ENCODE assay signal across 10 mouse cellular contexts in genomic region chr14:124410945-124411344, GRCm38 (mm10).
DNase-seq lines count a peak whose midpoint lies in the region; ATAC-seq lines count a peak whose summit lies in the region.
"Had no signal": no experiment of that assay in that cellular context is flagged by ENCODE, and none has a peak within 500 bp of the region (broad histone marks: within the 10 kb centered on the region; RNA-seq: fewer than 3 reads in every experiment).

No protein-coding gene starts in this region.

- H3K4me2 ChIP-seq in embryonic facial prominence, embryonic 11.5 days (ENCODE audit: low read depth, low read length) = no peak overlapping the region
- no peak overlapping the region for H3K4me2 ChIP-seq in embryonic facial prominence, embryonic 14.5 days (ENCODE audit: low read depth, low read length)
- no peak overlapping the region for H3K4me2 ChIP-seq in heart, embryonic 11.5 days
- H3K4me2 ChIP-seq: hindbrain, embryonic 15.5 days had no signal

- no peak overlapping the region for H3K27ac ChIP-seq in embryonic facial prominence, embryonic 11.5 days (replicated peaks; ENCODE audit: low read depth, low read length)
- H3K27ac ChIP-seq in embryonic facial prominence, embryonic 10.5 days (replicated peaks) = no peak overlapping the region
- H3K27ac ChIP-seq in embryonic facial prominence, embryonic 14.5 days (replicated peaks; ENCODE audit: low read depth, low read length) = no peak overlapping the region
- no peak overlapping the region for H3K27ac ChIP-seq in heart, embryonic 11.5 days (ENCODE audit: low read depth, low read length)
- H3K27ac ChIP-seq: hindbrain, embryonic 15.5 days; macrophage had no signal

- H3K36me3 ChIP-seq in embryonic facial prominence, embryonic 11.5 days (replicated peaks; ENCODE audit: control insufficient read depth, insufficient read depth, low read depth, low read length) = no peaks in the 10 kb centered on the region
- no peaks in the 10 kb centered on the region for H3K36me3 ChIP-seq in embryonic facial prominence, embryonic 10.5 days (replicated peaks)
- no peaks in the 10 kb centered on the region for H3K36me3 ChIP-seq in embryonic facial prominence, embryonic 14.5 days (ENCODE audit: control insufficient read depth, insufficient read depth, low read length)
- no peaks in the 10 kb centered on the region for H3K36me3 ChIP-seq in heart, embryonic 11.5 days (ENCODE audit: control insufficient read depth, insufficient read depth, low read length)
- H3K36me3 ChIP-seq: hindbrain, embryonic 15.5 days had no signal

- no peaks in the 10 kb centered on the region for H3K9me3 ChIP-seq in embryonic facial prominence, embryonic 11.5 days (replicated peaks; ENCODE audit: control insufficient read depth, low read length)
- H3K9me3 ChIP-seq in embryonic facial prominence, embryonic 10.5 days = no peaks in the 10 kb centered on the region
- H3K9me3 ChIP-seq in embryonic facial prominence, embryonic 14.5 days (ENCODE audit: control insufficient read depth, low read length) = no peaks in the 10 kb centered on the region
- no peaks in the 10 kb centered on the region for H3K9me3 ChIP-seq in heart, embryonic 11.5 days (replicated peaks; ENCODE audit: control insufficient read depth, low read length)
- H3K9me3 ChIP-seq: hindbrain, embryonic 15.5 days had no signal

- H3K9ac ChIP-seq in embryonic facial prominence, embryonic 11.5 days (replicated peaks; ENCODE audit: low read length) = no peak overlapping the region
- no peak overlapping the region for H3K9ac ChIP-seq in embryonic facial prominence, embryonic 14.5 days (ENCODE audit: low read depth, low read length)
- H3K9ac ChIP-seq in heart, embryonic 11.5 days (ENCODE audit: low read depth, low read length) = no peak overlapping the region
- H3K9ac ChIP-seq: hindbrain, embryonic 15.5 days had no signal

- intact Hi-C loops in left cerebral cortex, postnatal 14 days (cut with DNase I) = loop anchor here (10.0 kb wide), 1 partner anchor 186 kb away; no protein-coding TSS in a partner anchor
- intact Hi-C loops in left cerebral cortex, postnatal 4 days (cut with DNase I) = no loop called here

- H3K4me3 ChIP-seq in embryonic facial prominence, embryonic 11.5 days (ENCODE audit: low read depth, low read length) = no peak overlapping the region
- H3K4me3 ChIP-seq in embryonic facial prominence, embryonic 10.5 days = no peak overlapping the region
- no peak overlapping the region for H3K4me3 ChIP-seq in embryonic facial prominence, embryonic 14.5 days (ENCODE audit: low read depth, low read length)
- H3K4me3 ChIP-seq in heart, embryonic 11.5 days (ENCODE audit: low read depth, low read length) = no peak overlapping the region
- H3K4me3 ChIP-seq: hindbrain, embryonic 15.5 days had no signal

- H3K27me3 ChIP-seq in embryonic facial prominence, embryonic 11.5 days (ENCODE audit: control insufficient read depth, insufficient read depth, low read length) = no peaks in the 10 kb centered on the region
- H3K27me3 ChIP-seq in embryonic facial prominence, embryonic 10.5 days (replicated peaks; ENCODE audit: low read depth, poor library complexity, severe bottlenecking) = no peaks in the 10 kb centered on the region
- H3K27me3 ChIP-seq in embryonic facial prominence, embryonic 14.5 days (replicated peaks; ENCODE audit: control insufficient read depth, insufficient read depth, low read length) = no peaks in the 10 kb centered on the region
- H3K27me3 ChIP-seq in heart, embryonic 11.5 days (ENCODE audit: control insufficient read depth, insufficient read depth, low read length) = no peaks in the 10 kb centered on the region
- H3K27me3 ChIP-seq: hindbrain, embryonic 15.5 days had no signal

- peak; percentile 66 for DNase-seq in embryonic facial prominence, embryonic 11.5 days (ENCODE audit: low spot score)
- no peak for DNase-seq in embryonic facial prominence, embryonic 10.5 days (ENCODE audit: low spot score)
- DNase-seq in left cerebral cortex, postnatal 14 days (ENCODE audit: low spot score in 2 of 2) = peak; percentile 52 to 53
- no peak for DNase-seq in left cerebral cortex, postnatal 4 days
- peak; percentile 6 for DNase-seq in MN1 (ENCODE audit: low spot score)
- DNase-seq in embryonic facial prominence, embryonic 14.5 days (ENCODE audit: low spot score) = peak; percentile 12
- DNase-seq in lung, postnatal 10 days = no peak

- 0% methylated on average over 1 of the region's 1 CpGs for WGBS in embryonic facial prominence, embryonic 11.5 days
- 0% methylated on average over 1 of the region's 1 CpGs for WGBS in embryonic facial prominence, embryonic 10.5 days
- 0% methylated on average over 1 of the region's 1 CpGs for WGBS in embryonic facial prominence, embryonic 14.5 days
- 0% methylated on average over 1 of the region's 1 CpGs for WGBS in heart, embryonic 11.5 days (ENCODE audit: insufficient replicate concordance)

- ATAC-seq in embryonic facial prominence, embryonic 11.5 days (replicated peaks; ENCODE audit: insufficient number of reproducible peaks, low FRiP score, low TSS enrichment, low read depth) = no peak
- no peak for ATAC-seq in embryonic facial prominence, embryonic 14.5 days (ENCODE audit: low read depth)
- ATAC-seq in heart, embryonic 11.5 days (replicated peaks; ENCODE audit: insufficient number of reproducible peaks, low FRiP score, low TSS enrichment) = no peak

- H3K4me1 ChIP-seq in embryonic facial prominence, embryonic 11.5 days (ENCODE audit: control insufficient read depth, insufficient read depth, low read length) = no peaks in the 10 kb centered on the region
- no peaks in the 10 kb centered on the region for H3K4me1 ChIP-seq in embryonic facial prominence, embryonic 10.5 days
- H3K4me1 ChIP-seq in embryonic facial prominence, embryonic 14.5 days (ENCODE audit: control insufficient read depth, insufficient read depth, low read length) = no peaks in the 10 kb centered on the region
- no peaks in the 10 kb centered on the region for H3K4me1 ChIP-seq in heart, embryonic 11.5 days (ENCODE audit: control insufficient read depth, insufficient read depth, low read length)
- H3K4me1 ChIP-seq: hindbrain, embryonic 15.5 days had no signal

Comparison
In these comparisons a context has a peak if more than half of its experiments do, and no peak if none do; other contexts are left out.
1. DNase-seq: peak in embryonic facial prominence, embryonic 11.5 days (single experiment), left cerebral cortex, postnatal 14 days (2 of 2), MN1 (single experiment) and embryonic facial prominence, embryonic 14.5 days (single experiment); none in embryonic facial prominence, embryonic 10.5 days (single experiment), left cerebral cortex, postnatal 4 days (single experiment) and lung, postnatal 10 days (single experiment).